Mouse (Mus musculus) adrenal gland, adult (tissue): ENCODE data around the gene Rgl2.

Experiments
- DNase-seq, 2 experiments: peaks; one replicate each; pipeline ENCODE4 v3.0.0; 2022 to 2023; ENCODE audit warnings: low spot score in 1 of 2; ENCODE audit not compliant: inconsistent age in 2 of 2

The Rgl2 gene

GRCm38 (mm10) chr17:33920282-33921097 is 8.9 kb upstream of the Rgl2 start:
- peak; percentile 86 to 95 for DNase-seq

GRCm38 (mm10) chr17:33921361-33921760 is 8.0 kb upstream of the Rgl2 start:
- DNase-seq: no peak

- peak; percentile 33 to 64 for DNase-seq
These were observed 4.6 kb upstream of the Rgl2 start for GRCm38 (mm10) chr17:33924577-33925283.

- DNase-seq: no peak
These were observed 3.8 kb upstream of the Rgl2 start for GRCm38 (mm10) chr17:33925406-33926116.

GRCm38 (mm10) chr17:33926207-33926932 is 3.0 kb upstream of the Rgl2 start:
- DNase-seq: peak in 1 of 2 experiments; percentile 57

- DNase-seq: peak in 1 of 2 experiments; percentile 14
These were observed 944 bp upstream of the Rgl2 start for GRCm38 (mm10) chr17:33928251-33928947.

- DNase-seq: peak; percentile 78 to 91
These were observed 1.2 kb downstream of the Rgl2 start for GRCm38 (mm10) chr17:33930280-33931158.

GRCm38 (mm10) chr17:33931159-33931866 is 2.0 kb downstream of the Rgl2 start:
- peak in 1 of 2 experiments; percentile 60 for DNase-seq

GRCm38 (mm10) chr17:33931947-33932346 is 2.6 kb downstream of the Rgl2 start:
- no peak for DNase-seq

GRCm38 (mm10) chr17:33932448-33932847 is 3.1 kb downstream of the Rgl2 start:
- no peak for DNase-seq

- DNase-seq: no peak
These were observed 3.6 kb downstream of the Rgl2 start for GRCm38 (mm10) chr17:33932970-33933369.

- DNase-seq: no peak
These were observed 6.2 kb downstream of the Rgl2 start for GRCm38 (mm10) chr17:33935422-33936055.

- no peak for DNase-seq
These were observed 7.7 kb downstream of the Rgl2 start for GRCm38 (mm10) chr17:33936993-33937392.

- no peak for DNase-seq
These were observed 9.4 kb downstream of the Rgl2 start for GRCm38 (mm10) chr17:33938783-33939182.

- DNase-seq: peak; percentile 85 to 97
These were observed 11.0 kb downstream of the Rgl2 start, which contains the start of the genes Pfdn6 and Wdr46 for GRCm38 (mm10) chr17:33940206-33940805. TSS of gene Pfdn6 (minus strand) at chr17:33940343. TSS of gene Wdr46 (plus strand) at chr17:33940660.

GRCm38 (mm10) chr17:33940981-33941380 is 11.6 kb downstream of the Rgl2 start:
- DNase-seq: peak; percentile 52 to 68

GRCm38 (mm10) chr17:33941381-33941780 is 12.0 kb downstream of the Rgl2 start:
- no peak for DNase-seq

- no peak for DNase-seq
These were observed 14.1 kb downstream of the Rgl2 start for GRCm38 (mm10) chr17:33943454-33943853.
